Mouse (Mus musculus) common myeloid progenitor, adult 5-6 weeks (primary cell): ENCODE data around the gene Crlf2. TPM values are rescaled to one million over a fixed set of nuclear protein-coding genes. Genes with fewer than 3 reads are reported as not detected.

Experiments used
- ATAC-seq: replicated peaks from 2 replicates; pipeline ENCODE4 v1.8.0; 2016; ENCODE audit warnings: low read depth, mild to moderate bottlenecking, moderate TSS enrichment, inconsistent platforms; ENCODE audit not compliant: poor library complexity, severe bottlenecking
- total RNA-seq: library from RNA; stranded (forward); fragments of 200-1000, 187-1606 nt; gene quantifications from 2 replicates; pipeline ENCODE4 v1.2.3, GENCODE M21; 2017

Gene Crlf2
- total RNA-seq, 1 experiment from 2014 or later: 28.1 TPM

GRCm38 (mm10) chr5:109550225-109550935 lies 8.4 kb downstream of the Crlf2 start:
- no peak for ATAC-seq

DNA sequence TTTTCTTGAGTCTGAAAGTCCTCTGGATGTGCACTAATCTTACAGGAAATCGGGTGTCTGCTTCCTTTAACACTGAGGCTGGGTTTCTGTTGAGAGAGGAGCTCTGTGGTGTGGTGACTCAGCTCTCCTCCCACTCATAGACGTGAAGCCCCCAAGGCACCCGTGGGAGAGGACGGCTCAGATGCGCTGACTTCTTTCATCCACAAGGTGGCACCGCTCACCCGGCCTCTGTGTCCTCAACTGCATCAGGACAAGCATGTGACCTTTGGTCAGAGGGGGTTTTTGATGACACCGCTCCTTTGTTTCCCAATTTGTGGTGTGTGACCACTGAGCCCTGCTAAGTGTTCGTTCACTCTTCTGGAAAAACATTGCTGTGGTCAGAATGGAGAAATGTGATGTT lies 10.1 kb downstream of the Crlf2 start:
- peak; percentile 77 for ATAC-seq

DNA sequence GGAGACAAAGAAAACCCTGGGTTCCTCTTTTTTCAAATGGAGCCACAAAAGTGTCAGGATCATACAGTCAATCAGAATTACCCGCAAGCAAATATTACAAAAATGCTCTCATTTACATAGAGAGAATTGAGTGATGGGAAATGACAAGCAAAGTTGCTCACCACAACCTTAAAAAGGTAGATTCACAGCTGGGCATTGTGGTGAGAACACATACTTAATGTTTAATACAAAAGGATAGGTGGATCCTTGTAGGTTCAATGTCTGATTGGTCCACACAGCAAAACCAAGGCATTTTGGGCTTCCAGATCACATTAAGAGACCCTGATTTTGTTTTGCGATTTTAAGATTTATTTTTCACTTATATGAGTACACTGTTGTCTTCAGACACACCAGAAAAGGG lies 11.7 kb downstream of the Crlf2 start:
- ATAC-seq: no peak

DNA sequence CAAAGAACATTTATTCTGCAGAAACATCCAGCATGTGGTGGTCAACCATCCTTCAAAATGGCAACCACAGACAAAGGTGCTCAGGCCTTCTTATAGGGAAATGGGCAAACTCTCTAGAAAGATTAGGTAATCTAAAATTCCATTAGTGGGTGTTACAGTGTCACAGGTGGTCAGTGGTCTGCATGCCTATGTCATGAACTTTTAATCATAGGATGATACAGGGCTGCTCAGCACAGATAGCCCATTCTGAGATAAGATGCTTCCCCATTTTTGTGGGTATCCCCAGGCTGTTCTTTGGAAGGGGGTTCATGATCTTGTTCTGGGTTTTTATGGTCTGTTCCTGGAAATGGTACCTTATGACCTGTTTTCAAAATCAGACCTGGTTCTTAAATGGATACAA lies 49.1 kb downstream of the Crlf2 start:
- no peak for ATAC-seq

- ATAC-seq: peak; percentile 96
Measured at GRCm38 (mm10) chr5:109506729-109507128, 52.1 kb downstream of the Crlf2 start.

Other genes starting within 250 kb of the Crlf2 start
- gene Vmn2r16, start 228.8 kb downstream of the Crlf2 start, total RNA-seq: not detected in 2 replicates
- not detected in 2 replicates for gene Vmn2r17, start 139.3 kb downstream of the Crlf2 start, total RNA-seq
- 1.9 and 2.8 TPM in 2 replicates for gene 5430403G16Rik, start 132.0 kb upstream of the Crlf2 start, total RNA-seq
- 13.8 and 17.6 TPM in 2 replicates for gene 4930522L14Rik, start 192.9 kb upstream of the Crlf2 start, total RNA-seq